Mouse (Mus musculus): ENCODE measurements at regions not wholly inside any gene's neighbourhood (a gene's known extent, or its start where the extent isn't known, plus 50 kb on each side); places are given as distances from the start of the nearest gene placed in this dataset.

- H3K27me3 ChIP-seq (ENCODE audit: insufficient read depth, low read length) = no peaks in the 10 kb centered on the region
- no peaks in the 10 kb centered on the region for H3K36me3 ChIP-seq (replicated peaks)
- TF ChIP-seq TAL1 (conservative IDR thresholded peaks at IDR 0.05; ENCODE audit: low read depth, low read length) (no peak), GATA1 (IDR thresholded peaks at IDR 0.05; ENCODE audit: borderline replicate concordance, low read length) (no peak), POLR2AphosphoS5 (IDR thresholded peaks at IDR 0.05; ENCODE audit: insufficient replicate concordance, low read depth, low read length) (no peak), GATA2 (IDR thresholded peaks at IDR 0.05; ENCODE audit: borderline replicate concordance, low read depth, low read length) (no peak), CTCF (IDR thresholded peaks at IDR 0.05; ENCODE audit: low read depth, low read length) (no peak)
- H3K4me3 ChIP-seq (ENCODE audit: low read depth, low read length) = no peak overlapping the region
- DNase-seq (ENCODE audit: low spot score) = no peak
- ATAC-seq (ENCODE audit: extremely low read depth, insufficient number of reproducible peaks, low FRiP score, poor library complexity, severe bottlenecking) = no peak
- peaks cover 5% of the 10 kb centered on the region for H3K9me3 ChIP-seq (replicated peaks)
- no peaks in the 10 kb centered on the region for H3K4me1 ChIP-seq (ENCODE audit: insufficient read depth, low read depth, low read length)
Observed at GRCm38 (mm10) chr17:81201052-81201451, 136.2 kb upstream of the Thumpd2 start.

DNA sequence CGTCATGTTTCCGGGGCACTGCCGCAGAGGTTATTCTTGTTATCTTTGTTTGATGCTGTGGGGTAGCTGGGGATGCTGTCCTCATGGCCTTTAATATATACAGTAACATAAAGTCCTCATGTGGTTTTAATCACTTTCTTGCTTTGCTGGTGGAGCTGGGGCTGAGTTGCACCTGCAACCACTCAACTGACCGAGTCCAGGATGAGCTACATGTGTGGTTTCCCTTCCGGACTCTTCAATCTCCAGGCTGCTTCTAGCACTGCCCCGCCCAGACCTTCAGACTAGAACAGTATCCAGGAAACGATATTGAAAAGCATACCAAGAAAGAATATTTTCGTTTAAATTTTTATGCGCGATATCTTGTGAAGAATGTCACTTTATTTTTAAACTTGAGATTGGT is 129.1 kb upstream of the Thumpd2 start:
- Histone ChIP-seq H3K4me3 (ENCODE audit: low read depth, low read length) (no peak overlapping the region), H3K36me3 (replicated peaks) (no peaks in the 10 kb centered on the region), H3K4me1 (ENCODE audit: insufficient read depth, low read depth, low read length) (no peaks in the 10 kb centered on the region), H3K27me3 (ENCODE audit: insufficient read depth, low read length) (no peaks in the 10 kb centered on the region), H3K9me3 (replicated peaks) (0 out of 2 replicates have a peak, but pooled peaks cover 2% of the 10 kb centered on the region)
- DNase-seq (ENCODE audit: low spot score) = no peak
- no peak for ATAC-seq (ENCODE audit: extremely low read depth, insufficient number of reproducible peaks, low FRiP score, poor library complexity, severe bottlenecking)
- TF ChIP-seq POLR2AphosphoS5 (IDR thresholded peaks at IDR 0.05; ENCODE audit: insufficient replicate concordance, low read depth, low read length) (no peak), GATA1 (IDR thresholded peaks at IDR 0.05; ENCODE audit: borderline replicate concordance, low read length) (no peak), TAL1 (conservative IDR thresholded peaks at IDR 0.05; ENCODE audit: low read depth, low read length) (no peak), CTCF (IDR thresholded peaks at IDR 0.05; ENCODE audit: low read depth, low read length) (no peak), GATA2 (IDR thresholded peaks at IDR 0.05; ENCODE audit: borderline replicate concordance, low read depth, low read length) (no peak)

DNA sequence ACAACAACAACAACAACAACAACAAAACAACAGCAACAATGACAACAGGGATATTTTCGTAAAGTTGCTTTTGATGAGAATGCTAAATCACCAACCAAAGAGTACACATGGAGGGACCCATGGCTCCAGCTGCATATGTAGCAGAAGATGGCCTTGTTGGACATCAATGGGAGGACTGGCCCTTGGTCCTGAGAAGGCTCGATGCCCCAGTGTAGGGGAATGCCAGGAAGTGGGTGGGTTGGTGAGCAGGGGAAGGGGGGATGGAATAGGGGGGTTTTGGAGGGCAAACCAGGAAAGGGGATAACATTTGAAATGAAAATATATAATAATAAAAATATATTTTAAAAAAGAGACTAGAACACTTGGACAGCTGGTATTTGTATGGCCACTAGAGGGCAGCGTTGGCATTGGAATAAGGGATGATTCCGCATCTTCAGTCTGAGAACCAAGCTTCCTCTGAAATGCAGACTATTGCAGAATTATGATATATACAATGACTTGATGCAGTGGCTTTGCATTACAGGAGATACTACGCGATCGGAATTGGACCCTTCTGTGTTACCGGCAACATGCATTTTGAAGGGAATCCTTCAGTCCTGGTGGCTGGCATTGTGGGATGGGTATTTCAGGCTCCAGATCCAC is 128.5 kb upstream of the Thumpd2 start:
- TF ChIP-seq POLR2AphosphoS5 (IDR thresholded peaks at IDR 0.05; ENCODE audit: insufficient replicate concordance, low read depth, low read length) = no peak
- TF ChIP-seq TAL1 (conservative IDR thresholded peaks at IDR 0.05; ENCODE audit: low read depth, low read length) = no peak
- no peak for TF ChIP-seq CTCF (IDR thresholded peaks at IDR 0.05; ENCODE audit: low read depth, low read length)
- TF ChIP-seq GATA2 (IDR thresholded peaks at IDR 0.05; ENCODE audit: borderline replicate concordance, low read depth, low read length) = no peak
- H3K4me1 ChIP-seq (ENCODE audit: insufficient read depth, low read depth, low read length) = no peaks in the 10 kb centered on the region
- peak; percentile 45; the same call in 1 of the 2 replicates for ATAC-seq (ENCODE audit: extremely low read depth, insufficient number of reproducible peaks, low FRiP score, poor library complexity, severe bottlenecking)
- no peaks in the 10 kb centered on the region for H3K36me3 ChIP-seq (replicated peaks)
- 0 out of 2 replicates have a peak, but pooled peaks cover 2% of the 10 kb centered on the region for H3K9me3 ChIP-seq (replicated peaks)
- no peak for DNase-seq (ENCODE audit: low spot score)
- H3K27me3 ChIP-seq (ENCODE audit: insufficient read depth, low read length) = no peaks in the 10 kb centered on the region
- no peak overlapping the region for H3K4me3 ChIP-seq (ENCODE audit: low read depth, low read length)

- Histone ChIP-seq H3K4me1 (ENCODE audit: insufficient read depth, low read depth, low read length) (no peaks in the 10 kb centered on the region), H3K9me3 (replicated peaks) (0 out of 2 replicates have a peak, but pooled peaks cover 6% of the 10 kb centered on the region), H3K36me3 (replicated peaks) (no peaks in the 10 kb centered on the region), H3K27me3 (ENCODE audit: insufficient read depth, low read length) (no peaks in the 10 kb centered on the region), H3K4me3 (ENCODE audit: low read depth, low read length) (no peak overlapping the region)
- TF ChIP-seq GATA1 (IDR thresholded peaks at IDR 0.05; ENCODE audit: borderline replicate concordance, low read length) (no peak), GATA2 (IDR thresholded peaks at IDR 0.05; ENCODE audit: borderline replicate concordance, low read depth, low read length) (no peak), POLR2AphosphoS5 (IDR thresholded peaks at IDR 0.05; ENCODE audit: insufficient replicate concordance, low read depth, low read length) (no peak), TAL1 (conservative IDR thresholded peaks at IDR 0.05; ENCODE audit: low read depth, low read length) (no peak), CTCF (IDR thresholded peaks at IDR 0.05; ENCODE audit: low read depth, low read length) (no peak)
- DNase-seq (ENCODE audit: low spot score) (no peak), ATAC-seq (ENCODE audit: extremely low read depth, insufficient number of reproducible peaks, low FRiP score, poor library complexity, severe bottlenecking) (no peak; the same call in 1 of the 2 replicates)
Observed at GRCm38 (mm10) chr17:81189996-81190395, 125.1 kb upstream of the Thumpd2 start.

- no peak for DNase-seq (ENCODE audit: low spot score)
- H3K4me1 ChIP-seq (ENCODE audit: insufficient read depth, low read depth, low read length) = no peaks in the 10 kb centered on the region
- no peaks in the 10 kb centered on the region for H3K36me3 ChIP-seq (replicated peaks)
- no peak overlapping the region for H3K4me3 ChIP-seq (ENCODE audit: low read depth, low read length)
- H3K27me3 ChIP-seq (ENCODE audit: insufficient read depth, low read length) = no peaks in the 10 kb centered on the region
- peaks cover 6% of the 10 kb centered on the region; the same call in 1 of the 2 replicates for H3K9me3 ChIP-seq (replicated peaks)
- no peak for TF ChIP-seq GATA1 (IDR thresholded peaks at IDR 0.05; ENCODE audit: borderline replicate concordance, low read length)
- no peak for TF ChIP-seq TAL1 (conservative IDR thresholded peaks at IDR 0.05; ENCODE audit: low read depth, low read length)
- no peak for TF ChIP-seq CTCF (IDR thresholded peaks at IDR 0.05; ENCODE audit: low read depth, low read length)
- no peak for TF ChIP-seq POLR2AphosphoS5 (IDR thresholded peaks at IDR 0.05; ENCODE audit: insufficient replicate concordance, low read depth, low read length)
- TF ChIP-seq GATA2 (IDR thresholded peaks at IDR 0.05; ENCODE audit: borderline replicate concordance, low read depth, low read length) = no peak
- no peak for ATAC-seq (ENCODE audit: extremely low read depth, insufficient number of reproducible peaks, low FRiP score, poor library complexity, severe bottlenecking)
Observed at GRCm38 (mm10) chr17:81185685-81186084, 120.8 kb upstream of the Thumpd2 start.

DNA sequence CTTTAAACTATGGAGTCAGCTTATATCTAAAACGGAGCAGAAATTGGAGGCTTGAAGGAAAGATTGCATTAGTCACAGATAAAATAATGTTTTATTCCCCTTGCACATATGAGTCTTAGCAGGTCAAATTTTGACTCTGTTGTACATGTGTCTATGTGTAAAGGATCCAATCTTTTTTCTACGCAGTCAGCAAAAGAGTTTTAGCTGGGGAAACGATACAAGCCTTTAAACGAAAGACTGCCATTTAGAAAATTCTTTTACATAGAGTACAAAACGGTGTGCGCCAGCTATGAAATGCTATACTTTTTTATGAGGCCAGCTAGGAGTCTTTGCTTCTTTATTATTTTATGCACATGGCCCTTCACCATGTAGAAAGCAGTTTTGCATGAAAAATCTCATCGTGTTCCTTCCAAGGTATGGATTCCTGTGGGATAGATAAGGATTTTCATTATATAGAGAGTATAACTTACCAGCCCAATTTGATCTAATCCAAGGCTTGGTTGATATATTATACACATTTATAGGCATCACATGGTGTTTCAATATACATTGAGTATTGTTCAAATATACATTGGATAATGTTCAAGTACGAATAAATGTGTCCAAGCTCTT is 116.0 kb upstream of the Thumpd2 start:
- H3K4me3 ChIP-seq (ENCODE audit: low read depth, low read length) = no peak overlapping the region
- H3K4me1 ChIP-seq (ENCODE audit: insufficient read depth, low read depth, low read length) = no peaks in the 10 kb centered on the region
- ATAC-seq (ENCODE audit: extremely low read depth, insufficient number of reproducible peaks, low FRiP score, poor library complexity, severe bottlenecking) = no peak
- no peaks in the 10 kb centered on the region for H3K27me3 ChIP-seq (ENCODE audit: insufficient read depth, low read length)
- no peak for DNase-seq (ENCODE audit: low spot score)
- peaks cover 10% of the 10 kb centered on the region for H3K9me3 ChIP-seq (replicated peaks)
- no peaks in the 10 kb centered on the region for H3K36me3 ChIP-seq (replicated peaks)
- TF ChIP-seq CTCF (IDR thresholded peaks at IDR 0.05; ENCODE audit: low read depth, low read length) (no peak), TAL1 (conservative IDR thresholded peaks at IDR 0.05; ENCODE audit: low read depth, low read length) (no peak), POLR2AphosphoS5 (IDR thresholded peaks at IDR 0.05; ENCODE audit: insufficient replicate concordance, low read depth, low read length) (no peak), GATA2 (IDR thresholded peaks at IDR 0.05; ENCODE audit: borderline replicate concordance, low read depth, low read length) (no peak), GATA1 (IDR thresholded peaks at IDR 0.05; ENCODE audit: borderline replicate concordance, low read length) (no peak)
